Mouse (Mus musculus) olfactory bulb, adult 2 months (tissue): ENCODE results near the gene Fcrl6.

Experiments used
- CTCF ChIP-seq: fragments of 200-500 bp; IDR thresholded peaks from 2 replicates; pipeline ENCODE4 v1.5.1; 2012; ENCODE audit warnings: low read depth, mild to moderate bottlenecking, low read length, moderate library complexity; ENCODE audit not compliant: insufficient read depth
- POLR2A ChIP-seq: fragments of 200-500 bp; IDR thresholded peaks from 2 replicates; pipeline ENCODE4 v1.6.1; 2012; ENCODE audit warnings: mild to moderate bottlenecking, low read depth, low read length, moderate library complexity; ENCODE audit not compliant: insufficient read depth

DNA sequence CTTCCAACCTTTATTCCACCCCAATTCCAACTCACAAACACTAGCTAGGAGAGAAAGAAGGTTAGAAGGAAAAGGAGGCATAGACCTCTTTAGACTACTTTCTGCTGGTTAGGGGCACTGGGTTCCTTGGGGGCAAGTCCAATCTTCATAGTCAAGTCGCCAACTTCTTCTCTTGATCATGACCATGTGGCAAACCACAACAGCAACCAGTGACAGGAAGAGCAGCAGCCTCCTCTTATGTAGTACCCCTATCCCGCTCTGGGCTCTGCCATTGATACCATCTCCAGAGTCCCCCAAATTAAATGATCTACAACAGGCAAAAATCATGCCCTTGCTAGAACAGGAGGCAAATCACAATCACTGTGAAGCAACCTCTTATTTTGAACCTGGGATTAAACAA lies 8.4 kb downstream of the Fcrl6 start:
- TF ChIP-seq CTCF, result no peak
- TF ChIP-seq POLR2A, result no peak
